Mouse (Mus musculus): ENCODE results near the gene Gipc2. TPM values are rescaled to one million over a fixed set of nuclear protein-coding genes. Genes with fewer than 3 reads are reported as not detected.
A peak's percentile ranks its signal among the peaks of the same experiment; 100 is the strongest.

Gipc2 gene
- polyA plus RNA-seq, 1 experiment from 2014 or later, result 16.2 TPM

DNA sequence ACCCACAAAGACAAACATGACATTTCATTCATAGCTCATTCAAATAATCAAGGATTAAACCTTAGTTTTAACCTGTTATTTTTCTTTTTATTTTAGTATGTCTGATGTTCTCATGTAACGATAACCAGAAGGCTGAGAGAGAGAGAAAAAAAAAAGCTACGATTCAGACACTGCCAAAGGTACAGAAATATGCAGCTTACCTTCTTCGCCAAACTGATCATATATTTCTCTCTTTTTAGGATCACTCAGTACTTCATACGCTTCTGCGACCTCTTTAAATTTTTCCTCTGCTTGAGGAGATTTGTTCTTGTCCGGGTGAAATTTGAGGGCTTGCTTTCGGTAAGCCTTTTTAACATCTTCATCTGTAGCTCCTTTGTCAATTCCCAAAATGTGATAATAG is 27.1 kb upstream of the Gipc2 start:
- 2% methylated on average over 7 of the region's 7 CpGs for WGBS
- no peak for ATAC-seq
- Histone ChIP-seq H3K27me3 (ENCODE audit: control insufficient read depth, insufficient read depth, low read depth, low read length) (no peaks in the 10 kb centered on the region), H3K36me3 (ENCODE audit: control insufficient read depth, insufficient read depth, low read length) (no peaks in the 10 kb centered on the region), H3K9ac (ENCODE audit: low read depth, low read length) (peak overlapping the region; percentile 66), H3K4me2 (ENCODE audit: low read length) (peak overlapping the region; percentile 58), H3K27ac (ENCODE audit: low read length) (peak overlapping the region; percentile 86), H3K9me3 (replicated peaks; ENCODE audit: control insufficient read depth, low read length, poor library complexity, severe bottlenecking) (no peaks in the 10 kb centered on the region), H3K4me1 (ENCODE audit: control insufficient read depth, insufficient read depth, low read length) (peaks cover 18% of the 10 kb centered on the region), H3K4me3 (ENCODE audit: low read depth, low read length) (peak overlapping the region; percentile 60)

DNA sequence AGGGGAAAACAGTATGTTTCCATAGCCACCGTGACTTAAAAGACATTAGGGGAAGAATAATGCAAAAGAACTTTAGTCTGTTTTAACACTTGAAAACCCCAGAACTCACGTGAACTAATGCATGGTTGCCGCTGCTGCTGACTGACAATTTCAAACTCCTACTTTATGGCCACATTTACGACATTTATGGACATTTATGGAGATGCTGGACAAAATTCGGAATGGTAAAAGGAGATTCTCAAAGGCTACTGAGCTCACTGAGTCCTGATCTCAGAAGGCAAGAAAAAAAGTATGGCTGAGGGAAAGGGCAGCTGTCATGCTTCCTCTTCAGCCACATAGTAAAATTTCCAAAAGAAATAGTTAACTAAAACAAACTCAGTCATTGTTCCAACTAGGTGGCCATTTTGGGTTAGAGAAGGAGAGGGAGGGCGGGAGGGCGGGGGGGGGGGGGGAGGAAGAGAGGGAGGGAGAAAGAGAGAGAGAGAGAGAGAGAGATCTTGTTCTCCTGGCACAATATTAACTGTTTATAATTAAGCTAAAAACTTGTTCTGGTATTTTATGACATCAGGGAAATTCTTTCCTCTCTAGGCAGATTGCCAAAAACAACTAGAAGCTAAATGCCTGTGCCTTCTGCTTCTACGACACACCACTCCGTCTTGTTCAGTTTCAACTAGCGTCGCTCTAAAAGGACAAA is 26.4 kb upstream of the Gipc2 start:
- no peak for ATAC-seq
- Histone ChIP-seq H3K4me3 (ENCODE audit: low read depth, low read length) (peak overlapping the region; percentile 41), H3K4me2 (ENCODE audit: low read length) (peak overlapping the region; percentile 59), H3K27ac (ENCODE audit: low read length) (no peak overlapping the region), H3K36me3 (ENCODE audit: control insufficient read depth, insufficient read depth, low read length) (no peaks in the 10 kb centered on the region), H3K27me3 (ENCODE audit: control insufficient read depth, insufficient read depth, low read depth, low read length) (no peaks in the 10 kb centered on the region), H3K4me1 (ENCODE audit: control insufficient read depth, insufficient read depth, low read length) (peaks cover 18% of the 10 kb centered on the region), H3K9me3 (replicated peaks; ENCODE audit: control insufficient read depth, low read length, poor library complexity, severe bottlenecking) (no peaks in the 10 kb centered on the region), H3K9ac (ENCODE audit: low read depth, low read length) (no peak overlapping the region)
- 43% methylated on average over 10 of the region's 11 CpGs for WGBS

DNA sequence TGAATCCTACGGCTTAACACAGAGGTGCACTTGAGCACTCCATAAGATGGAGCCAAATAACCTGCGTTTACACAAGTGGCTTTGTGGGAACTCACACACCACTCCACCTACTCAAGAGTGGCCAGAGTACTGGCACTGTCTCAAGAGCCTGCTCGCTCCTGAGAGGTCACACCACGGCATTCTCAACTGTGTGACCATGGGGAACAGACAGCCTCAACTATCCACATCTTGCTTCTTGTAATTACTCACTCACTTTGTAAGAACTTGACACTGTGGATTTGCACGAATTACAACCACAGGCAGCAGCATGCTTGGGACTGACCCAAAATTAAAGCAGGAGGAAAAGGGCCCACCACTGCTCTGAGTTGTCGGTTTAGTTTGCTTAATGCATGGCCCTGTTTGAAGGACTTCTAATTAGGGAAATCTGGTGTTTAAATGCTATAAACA is 25.8 kb upstream of the Gipc2 start:
- H3K4me3 ChIP-seq (ENCODE audit: low read depth, low read length), result peak overlapping the region; percentile 41
- H3K36me3 ChIP-seq (ENCODE audit: control insufficient read depth, insufficient read depth, low read length), result no peaks in the 10 kb centered on the region
- H3K4me2 ChIP-seq (ENCODE audit: low read length), result peak overlapping the region; percentile 59
- H3K9ac ChIP-seq (ENCODE audit: low read depth, low read length), result no peak overlapping the region
- ATAC-seq, result no peak
- H3K27me3 ChIP-seq (ENCODE audit: control insufficient read depth, insufficient read depth, low read depth, low read length), result no peaks in the 10 kb centered on the region
- no peak overlapping the region for H3K27ac ChIP-seq (ENCODE audit: low read length)
- peaks cover 18% of the 10 kb centered on the region for H3K4me1 ChIP-seq (ENCODE audit: control insufficient read depth, insufficient read depth, low read length)
- WGBS, result 49% methylated on average over 6 of the region's 6 CpGs
- no peaks in the 10 kb centered on the region for H3K9me3 ChIP-seq (replicated peaks; ENCODE audit: control insufficient read depth, low read length, poor library complexity, severe bottlenecking)

DNA sequence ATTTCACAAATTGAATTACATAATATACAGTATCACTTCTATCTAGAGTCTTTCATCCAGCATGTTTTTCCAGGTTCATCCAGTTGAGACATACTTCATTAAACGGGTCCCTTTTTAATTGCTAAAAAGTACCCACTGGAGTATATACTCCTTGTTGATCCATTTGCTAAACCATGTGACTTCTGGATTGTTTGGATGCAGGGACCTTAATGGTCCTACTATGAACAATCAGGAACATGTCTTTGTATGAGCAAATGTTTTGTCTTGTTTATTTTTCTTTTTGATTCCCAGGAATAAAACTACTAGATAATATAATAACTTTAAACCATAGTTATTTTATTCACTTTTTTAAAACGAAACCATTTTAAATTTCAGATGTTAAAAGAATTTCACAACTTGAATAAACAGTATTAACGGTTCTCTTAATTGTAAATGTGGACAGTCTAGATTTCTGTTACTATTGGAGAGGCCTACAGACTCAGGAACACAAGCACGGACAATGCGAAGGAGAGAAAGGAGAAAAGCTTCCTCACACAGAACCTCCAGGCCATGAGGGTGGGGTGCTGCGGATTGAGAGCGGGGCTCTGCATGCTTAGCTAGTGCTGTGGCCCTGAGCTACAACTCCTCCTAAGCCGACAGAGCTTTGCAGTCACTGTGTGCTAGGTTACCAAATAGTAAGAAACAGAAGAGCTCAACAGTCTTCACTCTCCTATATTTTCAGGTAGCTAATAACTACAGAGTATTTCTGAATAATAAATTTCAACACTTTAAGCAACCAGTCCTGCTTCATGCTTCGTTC is 24.8 kb upstream of the Gipc2 start:
- no peak for ATAC-seq
- Histone ChIP-seq H3K27ac (ENCODE audit: low read length) (no peak overlapping the region), H3K9me3 (replicated peaks; ENCODE audit: control insufficient read depth, low read length, poor library complexity, severe bottlenecking) (no peaks in the 10 kb centered on the region), H3K36me3 (ENCODE audit: control insufficient read depth, insufficient read depth, low read length) (no peaks in the 10 kb centered on the region), H3K9ac (ENCODE audit: low read depth, low read length) (0 out of 2 replicates have a peak overlapping the region, but pooled peaks have one; percentile 35), H3K4me1 (ENCODE audit: control insufficient read depth, insufficient read depth, low read length) (peaks cover 18% of the 10 kb centered on the region), H3K27me3 (ENCODE audit: control insufficient read depth, insufficient read depth, low read depth, low read length) (no peaks in the 10 kb centered on the region), H3K4me3 (ENCODE audit: low read depth, low read length) (no peak overlapping the region), H3K4me2 (ENCODE audit: low read length) (peak overlapping the region; percentile 34; the same call in 1 of the 2 replicates)
- 75% methylated on average over 9 of the region's 9 CpGs for WGBS

DNA sequence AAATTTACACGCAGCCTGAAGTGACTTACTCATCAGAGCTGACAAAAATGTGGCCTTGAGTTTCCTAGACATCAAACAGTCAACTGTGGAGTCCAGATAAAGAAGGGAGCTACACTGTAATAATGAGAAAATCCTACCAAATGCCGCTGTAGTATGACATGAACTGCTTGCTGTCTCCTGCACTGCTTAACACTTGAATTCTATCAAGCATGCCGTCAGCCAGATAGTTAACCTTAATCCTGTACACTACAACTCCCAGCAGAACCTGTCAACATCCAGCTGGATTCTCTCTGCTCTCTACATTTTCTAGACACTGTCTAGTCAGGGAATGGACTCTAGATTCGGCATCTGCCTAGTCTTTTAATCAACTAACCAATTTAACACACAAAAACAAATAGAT is 23.3 kb upstream of the Gipc2 start:
- no peak for ATAC-seq
- 69% methylated on average over 4 of the region's 4 CpGs for WGBS

DNA sequence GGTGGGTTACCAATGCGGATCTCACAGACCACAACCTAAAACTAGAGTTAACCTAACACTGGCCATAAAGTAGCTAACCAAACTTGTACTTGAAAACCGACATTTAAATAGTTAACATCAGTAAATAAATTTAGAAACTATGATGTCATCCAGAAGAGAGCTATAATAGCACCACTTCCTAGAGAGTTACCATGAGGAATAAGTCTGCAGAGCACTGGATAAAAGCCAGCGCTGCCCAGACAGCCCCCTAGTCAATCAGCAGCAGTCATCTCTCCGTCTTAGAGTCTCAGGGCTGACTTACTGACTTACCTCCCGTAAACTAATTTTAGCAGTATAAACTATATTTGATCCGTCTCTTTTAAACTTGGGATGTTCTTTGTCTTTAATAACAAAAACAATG is 20.1 kb upstream of the Gipc2 start:
- no peak overlapping the region for H3K4me3 ChIP-seq (ENCODE audit: low read depth, low read length)
- no peak overlapping the region for H3K9ac ChIP-seq (ENCODE audit: low read depth, low read length)
- no peak overlapping the region for H3K4me2 ChIP-seq (ENCODE audit: low read length)
- H3K27ac ChIP-seq (ENCODE audit: low read length), result no peak overlapping the region
- 93% methylated on average over 6 of the region's 6 CpGs for WGBS
- no peak for ATAC-seq
- peaks cover 7% of the 10 kb centered on the region; the same call in 1 of the 2 replicates for H3K4me1 ChIP-seq (ENCODE audit: control insufficient read depth, insufficient read depth, low read length)
- H3K9me3 ChIP-seq (replicated peaks; ENCODE audit: control insufficient read depth, low read length, poor library complexity, severe bottlenecking), result no peaks in the 10 kb centered on the region
- no peaks in the 10 kb centered on the region for H3K27me3 ChIP-seq (ENCODE audit: control insufficient read depth, insufficient read depth, low read depth, low read length)
- H3K36me3 ChIP-seq (ENCODE audit: control insufficient read depth, insufficient read depth, low read length), result peaks cover 12% of the 10 kb centered on the region

More for the DNA sequence above, 23.3 kb upstream of the Gipc2 start:
- Histone ChIP-seq H3K36me3 (ENCODE audit: control insufficient read depth, insufficient read depth, low read length) (peaks cover 12% of the 10 kb centered on the region), H3K4me2 (ENCODE audit: low read length) (no peak overlapping the region), H3K4me3 (ENCODE audit: low read depth, low read length) (no peak overlapping the region), H3K27me3 (ENCODE audit: control insufficient read depth, insufficient read depth, low read depth, low read length) (no peaks in the 10 kb centered on the region), H3K9ac (ENCODE audit: low read depth, low read length) (no peak overlapping the region), H3K27ac (ENCODE audit: low read length) (no peak overlapping the region), H3K9me3 (replicated peaks; ENCODE audit: control insufficient read depth, low read length, poor library complexity, severe bottlenecking) (no peaks in the 10 kb centered on the region), H3K4me1 (ENCODE audit: control insufficient read depth, insufficient read depth, low read length) (peaks cover 18% of the 10 kb centered on the region)

DNA sequence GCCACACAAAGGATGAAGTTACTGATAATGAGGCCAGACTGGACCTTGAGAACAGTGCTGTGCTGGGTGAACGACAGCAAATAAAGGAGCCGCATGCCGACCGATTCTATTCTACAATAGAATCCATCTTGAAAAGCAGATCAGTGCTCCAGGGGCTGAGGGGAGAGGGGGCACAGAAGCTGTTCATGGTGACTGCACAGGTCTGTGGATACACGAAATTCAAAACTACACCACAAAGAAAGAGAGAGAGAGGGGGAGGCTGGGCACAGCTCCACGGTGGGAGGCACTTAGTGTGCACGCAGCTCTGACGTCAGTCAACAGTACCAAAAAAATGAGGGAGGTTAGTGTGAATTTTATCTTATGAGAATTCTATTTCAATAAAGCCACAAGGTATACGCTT is 17.5 kb upstream of the Gipc2 start:
- no peak for ATAC-seq
- no peak overlapping the region for H3K27ac ChIP-seq (ENCODE audit: low read length)
- H3K36me3 ChIP-seq (ENCODE audit: control insufficient read depth, insufficient read depth, low read length), result peaks cover 12% of the 10 kb centered on the region
- 42% methylated on average over 9 of the region's 9 CpGs for WGBS
- no peaks in the 10 kb centered on the region for H3K27me3 ChIP-seq (ENCODE audit: control insufficient read depth, insufficient read depth, low read depth, low read length)
- H3K4me2 ChIP-seq (ENCODE audit: low read length), result no peak overlapping the region
- no peaks in the 10 kb centered on the region for H3K9me3 ChIP-seq (replicated peaks; ENCODE audit: control insufficient read depth, low read length, poor library complexity, severe bottlenecking)
- H3K4me3 ChIP-seq (ENCODE audit: low read depth, low read length), result no peak overlapping the region
- no peaks in the 10 kb centered on the region for H3K4me1 ChIP-seq (ENCODE audit: control insufficient read depth, insufficient read depth, low read length)
- H3K9ac ChIP-seq (ENCODE audit: low read depth, low read length), result no peak overlapping the region

DNA sequence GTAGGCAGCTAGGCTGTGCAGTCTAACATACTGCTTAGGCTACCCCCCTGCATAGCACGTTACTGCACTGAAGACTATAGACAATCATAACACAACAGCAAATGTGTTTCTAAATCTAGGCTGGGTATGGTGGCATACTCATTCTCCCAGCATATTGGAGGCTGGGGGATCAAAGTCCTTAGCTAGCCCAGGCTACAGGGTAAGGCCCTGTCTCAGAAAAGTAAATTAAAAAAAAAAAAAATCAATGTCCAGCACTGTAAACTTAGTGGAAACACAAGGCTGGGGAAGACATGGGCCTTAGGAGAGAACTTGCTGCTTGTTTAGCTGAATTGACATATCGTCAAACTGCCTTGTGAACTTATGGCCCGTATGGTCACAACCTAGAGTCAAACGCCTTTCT is 14.6 kb upstream of the Gipc2 start:
- H3K4me2 ChIP-seq (ENCODE audit: low read length), result no peak overlapping the region
- H3K9ac ChIP-seq (ENCODE audit: low read depth, low read length), result no peak overlapping the region
- no peaks in the 10 kb centered on the region for H3K27me3 ChIP-seq (ENCODE audit: control insufficient read depth, insufficient read depth, low read depth, low read length)
- H3K4me3 ChIP-seq (ENCODE audit: low read depth, low read length), result no peak overlapping the region
- H3K27ac ChIP-seq (ENCODE audit: low read length), result no peak overlapping the region
- H3K9me3 ChIP-seq (replicated peaks; ENCODE audit: control insufficient read depth, low read length, poor library complexity, severe bottlenecking), result no peaks in the 10 kb centered on the region
- whole genome bisulfite sequencing, result 96% methylated on average over 4 of the region's 4 CpGs
- no peak for ATAC-seq
- no peaks in the 10 kb centered on the region for H3K4me1 ChIP-seq (ENCODE audit: control insufficient read depth, insufficient read depth, low read length)
- H3K36me3 ChIP-seq (ENCODE audit: control insufficient read depth, insufficient read depth, low read length), result peaks cover 10% of the 10 kb centered on the region

DNA sequence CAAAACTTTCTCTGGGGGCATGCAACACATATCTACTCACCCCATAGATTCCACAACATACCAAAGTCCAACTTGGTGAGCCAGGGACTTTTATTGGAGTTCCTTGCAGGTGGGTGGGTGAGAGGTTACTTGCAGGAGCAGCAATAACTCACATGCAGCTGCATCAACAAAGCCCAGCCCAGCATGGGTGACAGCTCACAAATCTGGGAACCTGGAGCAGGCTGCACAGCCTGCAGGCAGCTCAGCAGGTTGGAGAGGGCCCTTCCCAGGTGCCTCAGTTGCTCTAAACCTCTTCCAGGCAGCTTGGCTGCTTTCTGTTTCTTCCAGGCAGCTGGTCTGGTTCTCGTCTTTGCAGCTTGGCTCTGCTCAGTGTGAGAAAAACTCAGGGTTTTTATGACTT is 13.3 kb upstream of the Gipc2 start:
- 69% methylated on average over 1 of the region's 1 CpGs for WGBS
- H3K27ac ChIP-seq (ENCODE audit: low read length), result no peak overlapping the region
- no peaks in the 10 kb centered on the region; the same call in 1 of the 2 replicates for H3K36me3 ChIP-seq (ENCODE audit: control insufficient read depth, insufficient read depth, low read length)
- H3K4me1 ChIP-seq (ENCODE audit: control insufficient read depth, insufficient read depth, low read length), result no peaks in the 10 kb centered on the region
- no peak for ATAC-seq
- no peaks in the 10 kb centered on the region for H3K9me3 ChIP-seq (replicated peaks; ENCODE audit: control insufficient read depth, low read length, poor library complexity, severe bottlenecking)
- H3K9ac ChIP-seq (ENCODE audit: low read depth, low read length), result no peak overlapping the region
- H3K4me3 ChIP-seq (ENCODE audit: low read depth, low read length), result no peak overlapping the region
- no peaks in the 10 kb centered on the region for H3K27me3 ChIP-seq (ENCODE audit: control insufficient read depth, insufficient read depth, low read depth, low read length)
- H3K4me2 ChIP-seq (ENCODE audit: low read length), result no peak overlapping the region

All from midbrain, embryonic 16.5 days (tissue).